Mouse (Mus musculus) bone marrow macrophage, adult 2 months (primary cell): Measurements from ENCODE around the gene Asb1. TPM values are rescaled to one million over a fixed set of nuclear protein-coding genes. Genes with fewer than 3 reads are reported as not detected.

Source experiments
- H3K27ac ChIP-seq: 2 replicates; pipeline ENCODE4 v1.5.1; 2012; ENCODE audit warnings: low read depth, low read length; ENCODE audit not compliant: insufficient read depth
- H3K4me1 ChIP-seq: 2 replicates; pipeline ENCODE4 v1.6.1; 2012; ENCODE audit warnings: low read length; ENCODE audit not compliant: control insufficient read depth, insufficient read depth
- H3K4me3 ChIP-seq: 2 replicates; pipeline ENCODE4 v1.5.1; 2012; ENCODE audit warnings: mild to moderate bottlenecking, low read length, moderate library complexity; ENCODE audit not compliant: insufficient read depth
- CTCF ChIP-seq: IDR thresholded peaks from 2 replicates; pipeline ENCODE4 v1.5.1; 2012; ENCODE audit warnings: low read depth, mild to moderate bottlenecking, low read length, moderate library complexity
- POLR2A ChIP-seq: IDR thresholded peaks from 2 replicates; pipeline ENCODE4 v1.6.1; 2012; ENCODE audit warnings: mild to moderate bottlenecking, low read depth, low read length, borderline replicate concordance
- polyA plus RNA-seq: library from polyadenylated mRNA; stranded (reverse); fragments of >200 nt; gene quantifications from 2 replicates; pipeline ENCODE4 v1.2.4, GENCODE M21; 2012; ENCODE audit not compliant: missing spikeins, insufficient read depth, insufficient read length

The Asb1 gene
- polyA plus RNA-seq, 1 experiment, result 4.2 TPM

- H3K4me1 ChIP-seq, result peaks cover 12% of the 10 kb centered on the region
- TF ChIP-seq POLR2A (no peak), CTCF (no peak)
- peak overlapping the region; percentile 5; the same call in 1 of the 2 replicates for H3K27ac ChIP-seq
- peak overlapping the region; percentile 72 for H3K4me3 ChIP-seq
Measured at GRCm38 (mm10) chr1:91541042-91541592, 773 bp downstream of the Asb1 start.

- Histone ChIP-seq H3K4me3 (no peak overlapping the region), H3K4me1 (peaks cover 12% of the 10 kb centered on the region)
Measured at GRCm38 (mm10) chr1:91543974-91544373, 3.6 kb downstream of the Asb1 start.

DNA sequence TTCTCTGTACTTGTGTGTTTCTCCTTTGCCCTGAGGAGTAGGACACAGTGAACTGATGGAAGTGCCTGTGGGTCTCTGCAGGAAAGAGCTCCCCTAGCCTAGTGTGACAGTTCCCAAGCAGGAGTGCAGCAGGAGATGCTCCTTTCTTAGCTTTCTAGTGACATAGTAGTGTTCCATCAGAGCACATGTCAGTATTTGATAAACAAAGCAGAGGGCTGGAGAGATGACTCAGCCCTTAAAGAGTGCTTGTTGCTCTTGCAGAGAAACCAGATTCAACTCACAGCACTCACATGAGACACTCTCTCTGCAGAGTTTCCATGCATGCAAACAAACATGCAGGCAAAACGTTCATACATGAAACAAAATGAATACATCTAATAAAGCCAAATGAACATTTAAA is 4.9 kb downstream of the Asb1 start:
- H3K4me1 ChIP-seq, result peaks cover 9% of the 10 kb centered on the region
- H3K4me3 ChIP-seq, result no peak overlapping the region
- TF ChIP-seq CTCF (no peak), POLR2A (no peak)
- no peak overlapping the region for H3K27ac ChIP-seq

More at GRCm38 (mm10) chr1:91543974-91544373, 3.6 kb downstream of the Asb1 start:
- H3K27ac ChIP-seq, result no peak overlapping the region
- TF ChIP-seq CTCF (no peak), POLR2A (no peak)

DNA sequence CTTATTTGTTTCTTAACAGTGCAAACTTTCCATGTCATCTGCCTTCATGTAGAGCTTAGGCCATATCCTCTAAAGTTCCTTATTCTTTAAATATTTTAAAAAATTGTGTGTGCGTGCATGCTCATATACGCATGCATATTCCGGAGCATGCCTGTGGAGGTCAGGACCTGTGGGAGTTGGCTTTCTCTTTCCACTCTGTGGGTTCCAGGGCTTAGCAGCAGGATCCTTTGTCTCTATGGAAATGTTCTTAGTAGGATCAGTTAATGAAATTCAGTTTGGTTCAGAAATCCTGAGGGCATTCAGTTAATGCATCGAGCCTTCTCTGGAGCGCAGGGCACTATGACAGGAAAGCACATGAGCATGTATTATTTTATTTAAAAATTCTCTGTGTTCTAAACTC is 7.2 kb downstream of the Asb1 start:
- Histone ChIP-seq H3K4me1 (no peaks in the 10 kb centered on the region), H3K4me3 (no peak overlapping the region)
- no peak for TF ChIP-seq CTCF
- TF ChIP-seq POLR2A, result no peak

DNA sequence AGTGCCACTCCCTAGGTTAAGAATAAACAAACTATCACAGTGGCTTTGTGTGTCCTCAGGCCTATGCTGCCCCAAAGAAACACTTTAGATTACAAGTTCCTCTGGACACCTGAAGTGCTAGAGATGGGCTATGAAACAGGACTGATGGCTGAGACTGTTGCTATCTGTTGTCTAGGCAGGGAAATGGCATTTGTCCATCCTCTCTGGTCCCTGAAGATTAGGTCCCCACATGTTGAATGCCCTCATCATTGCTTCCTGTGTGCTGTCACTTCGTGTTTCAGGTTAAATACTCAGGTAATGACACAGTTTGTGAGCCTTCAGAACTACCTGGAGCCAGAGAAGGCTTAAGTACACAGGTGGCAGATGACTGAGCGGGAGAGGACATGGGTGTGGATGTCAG is 8.7 kb downstream of the Asb1 start:
- H3K4me3 ChIP-seq, result no peak overlapping the region
- no peak overlapping the region for H3K27ac ChIP-seq
- TF ChIP-seq CTCF (no peak), POLR2A (no peak)
- H3K4me1 ChIP-seq, result no peaks in the 10 kb centered on the region

More for the DNA sequence above, 7.2 kb downstream of the Asb1 start:
- no peak overlapping the region for H3K27ac ChIP-seq

GRCm38 (mm10) chr1:91557099-91557498 is 16.8 kb downstream of the Asb1 start:
- TF ChIP-seq POLR2A (no peak), CTCF (no peak)
- Histone ChIP-seq H3K4me1 (no peaks in the 10 kb centered on the region), H3K27ac (no peak overlapping the region), H3K4me3 (no peak overlapping the region)

GRCm38 (mm10) chr1:91561226-91561625 is 20.9 kb downstream of the Asb1 start:
- no peak overlapping the region for H3K4me3 ChIP-seq
- TF ChIP-seq POLR2A (no peak), CTCF (no peak)
- H3K4me1 ChIP-seq, result peaks cover 10% of the 10 kb centered on the region
- H3K27ac ChIP-seq, result no peak overlapping the region

- Histone ChIP-seq H3K27ac (peak overlapping the region; percentile 31), H3K4me3 (no peak overlapping the region), H3K4me1 (peaks cover 10% of the 10 kb centered on the region)
- TF ChIP-seq POLR2A, result no peak
- peak; percentile 35; the same call in 1 of the 2 replicates for TF ChIP-seq CTCF
Measured at GRCm38 (mm10) chr1:91562977-91563590, 22.7 kb downstream of the Asb1 start.

DNA sequence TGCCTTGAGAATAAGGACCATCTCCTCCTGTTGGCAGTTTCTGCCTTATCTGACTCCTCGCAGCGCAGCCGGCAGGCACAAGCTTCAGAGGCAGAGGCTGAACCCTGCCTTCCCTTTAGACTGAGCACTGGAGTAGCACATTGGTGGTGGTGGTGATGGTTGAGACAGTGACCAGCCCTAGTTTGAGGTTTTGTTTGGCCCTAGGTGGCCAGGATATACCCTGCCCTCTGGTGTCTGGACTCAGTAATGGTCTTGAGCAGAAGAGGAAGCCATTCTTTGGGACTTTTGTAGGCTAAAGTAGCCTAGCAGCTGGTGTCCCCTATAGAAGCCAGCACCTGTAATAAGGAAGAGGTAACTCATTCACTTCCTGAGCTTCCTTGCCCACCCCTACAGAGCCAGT is 23.7 kb downstream of the Asb1 start:
- H3K27ac ChIP-seq, result no peak overlapping the region
- no peak for TF ChIP-seq POLR2A
- TF ChIP-seq CTCF, result peak; percentile 40
- H3K4me3 ChIP-seq, result no peak overlapping the region
- H3K4me1 ChIP-seq, result peaks cover 10% of the 10 kb centered on the region

DNA sequence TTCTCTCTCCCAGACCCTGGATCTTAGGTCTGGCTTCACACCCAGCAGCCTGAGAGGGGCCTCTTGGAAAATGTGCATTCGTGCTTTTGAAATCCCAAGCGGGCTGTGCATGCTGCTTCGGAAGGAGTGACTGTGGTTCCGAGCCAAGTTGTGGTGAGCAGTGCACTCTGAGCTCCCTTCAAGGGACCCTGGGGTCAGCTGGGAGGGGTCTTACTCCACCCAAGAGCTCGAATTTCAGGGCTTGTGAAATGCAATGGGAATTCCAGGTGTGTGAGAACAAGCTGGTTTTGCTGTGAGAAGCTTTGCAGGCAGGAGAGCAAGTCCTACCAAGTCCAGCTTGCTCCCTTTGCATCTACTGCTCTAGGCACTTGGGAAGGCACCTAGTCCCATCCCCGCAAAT is 24.3 kb downstream of the Asb1 start:
- no peak overlapping the region for H3K27ac ChIP-seq
- TF ChIP-seq POLR2A (no peak), CTCF (no peak)
- H3K4me3 ChIP-seq, result no peak overlapping the region
- H3K4me1 ChIP-seq, result peaks cover 10% of the 10 kb centered on the region
